Mouse (Mus musculus) T-helper 1 cell (primary cell): Measurements from ENCODE around the gene Gtf3c4.

ENCODE experiments used
- in situ Hi-C: fragments of 300-600 bp; cut with MboI, MseI; formaldehyde crosslinking; loops from one replicate; pipeline ENCODE4 v1.15.1; 2025; ENCODE audit warnings: high pct_unique_total_duplicates

The Gtf3c4 gene

GRCm38 (mm10) chr2:28803406-28803805 is 36.8 kb downstream of the Gtf3c4 start:
- in situ Hi-C loops = no loop called here

GRCm38 (mm10) chr2:28799575-28799974 is 40.6 kb downstream of the Gtf3c4 start:
- in situ Hi-C loops = loop anchor here (10.0 kb wide), 1 partner anchor 515 kb away; no protein-coding TSS in a partner anchor

- in situ Hi-C loops = loop anchor here (10.0 kb wide), 1 partner anchor 516 kb away; no protein-coding TSS in a partner anchor
Observed at GRCm38 (mm10) chr2:28798390-28798789, 41.8 kb downstream of the Gtf3c4 start.

- in situ Hi-C loops = loop anchor here (10.0 kb wide), 1 partner anchor 517 kb away; no protein-coding TSS in a partner anchor
Observed at GRCm38 (mm10) chr2:28797490-28798106, 42.6 kb downstream of the Gtf3c4 start.

- in situ Hi-C loops = loop anchor here (10.0 kb wide), 1 partner anchor 519 kb away; no protein-coding TSS in a partner anchor
Observed at GRCm38 (mm10) chr2:28796298-28796697, 43.9 kb downstream of the Gtf3c4 start.

GRCm38 (mm10) chr2:28794623-28795022 is 45.5 kb downstream of the Gtf3c4 start:
- in situ Hi-C loops = loop anchor here (10.0 kb wide), 1 partner anchor 520 kb away; no protein-coding TSS in a partner anchor

- in situ Hi-C loops = loop anchor here (10.0 kb wide), 1 partner anchor 522 kb away; no protein-coding TSS in a partner anchor
Observed at GRCm38 (mm10) chr2:28792931-28793610, 47.1 kb downstream of the Gtf3c4 start.

- in situ Hi-C loops = no loop called here
Observed at GRCm38 (mm10) chr2:28787067-28787619, 53.0 kb downstream of the Gtf3c4 start.

GRCm38 (mm10) chr2:28786355-28787066 is 53.6 kb downstream of the Gtf3c4 start:
- in situ Hi-C loops = no loop called here

- in situ Hi-C loops = loop anchor here (5.0 kb wide), 1 partner anchor 691 kb away; no protein-coding TSS in a partner anchor
Observed at GRCm38 (mm10) chr2:28781310-28781709, 58.9 kb downstream of the Gtf3c4 start.

GRCm38 (mm10) chr2:28780001-28780782 is 60.0 kb downstream of the Gtf3c4 start:
- in situ Hi-C loops = loop anchor here (5.0 kb wide), 1 partner anchor 692 kb away; no protein-coding TSS in a partner anchor

- in situ Hi-C loops = no loop called here
Observed at GRCm38 (mm10) chr2:28776728-28777127, 63.4 kb downstream of the Gtf3c4 start.

GRCm38 (mm10) chr2:28774073-28774472 is 66.1 kb downstream of the Gtf3c4 start:
- in situ Hi-C loops = no loop called here
